Mouse (Mus musculus): ENCODE data around the gene Fzd4. TPM values are rescaled to one million over a fixed set of nuclear protein-coding genes. Genes with fewer than 3 reads are reported as not detected.
A peak's percentile ranks its signal among the peaks of the same experiment; 100 is the strongest.

The Fzd4 gene
- polyA plus RNA-seq, 1 experiment from 2014 or later: 8.5 TPM

DNA sequence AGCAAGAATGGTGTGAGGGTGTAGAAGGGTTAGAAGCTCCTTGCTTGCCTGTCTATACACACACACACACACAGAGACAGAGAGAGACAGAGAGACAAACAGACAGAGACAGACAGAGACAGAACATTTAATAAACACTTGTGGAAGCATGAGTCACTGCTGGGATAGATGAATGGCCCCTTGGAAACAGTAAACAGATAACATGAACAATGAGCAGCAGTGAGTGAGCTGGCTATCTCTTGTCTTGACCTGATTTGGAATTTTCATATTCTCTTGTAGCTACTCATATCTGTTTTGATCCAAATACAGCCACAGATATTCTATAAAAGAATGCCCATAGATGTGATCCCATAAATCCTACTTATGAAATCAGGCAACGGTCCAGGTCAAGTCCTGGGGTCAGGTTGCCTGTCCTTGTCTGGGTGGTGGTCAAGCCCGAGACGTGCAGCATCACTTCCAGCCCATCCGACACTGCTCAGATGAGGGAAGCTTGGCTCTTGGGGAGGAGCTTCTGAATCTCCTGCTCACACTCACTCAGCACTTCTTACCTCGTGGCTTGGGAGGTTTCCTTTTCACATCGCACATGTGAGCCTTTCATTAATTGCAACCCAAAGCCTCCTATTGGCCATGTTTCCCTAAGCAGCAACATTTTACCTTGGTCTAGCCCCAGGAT, 32.4 kb upstream of the Fzd4 start:
- 39% methylated on average over 6 of the region's 6 CpGs for WGBS

GRCm38 (mm10) chr7:89380935-89381705, 23.0 kb upstream of the Fzd4 start:
- no peak overlapping the region for H3K4me3 ChIP-seq (ENCODE audit: low read length)
- H3K4me1 ChIP-seq (ENCODE audit: control insufficient read depth, insufficient read depth, low read length): peaks cover 3% of the 10 kb centered on the region
- 46% methylated on average over 7 of the region's 7 CpGs for WGBS
- H3K36me3 ChIP-seq (ENCODE audit: control insufficient read depth, insufficient read depth): no peaks in the 10 kb centered on the region
- ATAC-seq (replicated peaks; ENCODE audit: extremely low read depth, insufficient read depth, low FRiP score): no peak
- H3K27ac ChIP-seq (ENCODE audit: low read length): peak overlapping the region; percentile 36
- H3K9ac ChIP-seq (ENCODE audit: low read length): no peak overlapping the region
- no peaks in the 10 kb centered on the region for H3K27me3 ChIP-seq (ENCODE audit: control insufficient read depth, insufficient read depth, low read length)
- H3K4me2 ChIP-seq (ENCODE audit: low read depth, low read length): no peak overlapping the region
- H3K9me3 ChIP-seq (replicated peaks; ENCODE audit: control insufficient read depth, low read length): no peaks in the 10 kb centered on the region

More for the DNA sequence above, 32.4 kb upstream of the Fzd4 start:
- no peaks in the 10 kb centered on the region for H3K27me3 ChIP-seq (ENCODE audit: control insufficient read depth, insufficient read depth, low read length)
- H3K4me3 ChIP-seq (ENCODE audit: low read length): no peak overlapping the region
- no peak overlapping the region for H3K9ac ChIP-seq (ENCODE audit: low read length)
- H3K9me3 ChIP-seq (replicated peaks; ENCODE audit: control insufficient read depth, low read length): no peaks in the 10 kb centered on the region
- H3K36me3 ChIP-seq (ENCODE audit: control insufficient read depth, insufficient read depth): no peaks in the 10 kb centered on the region
- peaks cover 20% of the 10 kb centered on the region for H3K4me1 ChIP-seq (ENCODE audit: control insufficient read depth, insufficient read depth, low read length)
- H3K4me2 ChIP-seq (ENCODE audit: low read depth, low read length): no peak overlapping the region
- ATAC-seq (replicated peaks; ENCODE audit: extremely low read depth, insufficient read depth, low FRiP score): no peak
- H3K27ac ChIP-seq (ENCODE audit: low read length): no peak overlapping the region

- Histone ChIP-seq H3K27ac (ENCODE audit: low read length) (no peak overlapping the region), H3K9me3 (replicated peaks; ENCODE audit: control insufficient read depth, low read length) (no peaks in the 10 kb centered on the region), H3K27me3 (ENCODE audit: control insufficient read depth, insufficient read depth, low read length) (no peaks in the 10 kb centered on the region), H3K4me1 (ENCODE audit: control insufficient read depth, insufficient read depth, low read length) (peaks cover 12% of the 10 kb centered on the region), H3K36me3 (ENCODE audit: control insufficient read depth, insufficient read depth) (no peaks in the 10 kb centered on the region), H3K9ac (ENCODE audit: low read length) (no peak overlapping the region), H3K4me2 (ENCODE audit: low read depth, low read length) (no peak overlapping the region), H3K4me3 (ENCODE audit: low read length) (no peak overlapping the region)
- WGBS: 91% methylated on average over 3 of the region's 3 CpGs
- no peak for ATAC-seq (replicated peaks; ENCODE audit: extremely low read depth, insufficient read depth, low FRiP score)
These were observed 21.3 kb upstream of the Fzd4 start for GRCm38 (mm10) chr7:89382892-89383291.

DNA sequence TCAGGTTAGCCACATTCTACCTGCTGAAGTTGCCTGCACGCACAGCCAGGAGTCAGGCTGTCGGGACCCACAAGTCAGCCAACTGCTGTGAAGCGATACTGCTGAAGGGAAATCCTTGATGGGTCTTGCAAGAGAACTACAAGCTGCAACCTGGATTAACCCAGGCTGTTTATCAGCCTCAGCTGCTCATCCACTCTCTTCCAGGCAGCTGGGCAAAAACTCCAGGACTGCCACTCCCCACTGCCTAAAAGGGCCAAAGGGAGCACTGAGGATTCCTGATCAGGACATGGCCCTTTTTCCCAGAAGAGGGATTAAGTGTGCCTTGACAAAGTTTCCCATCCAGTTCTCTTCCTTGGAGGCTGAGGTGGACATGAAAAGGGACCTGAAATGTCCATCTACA, 15.2 kb upstream of the Fzd4 start:
- Histone ChIP-seq H3K27me3 (ENCODE audit: control insufficient read depth, insufficient read depth, low read length) (no peaks in the 10 kb centered on the region), H3K36me3 (ENCODE audit: control insufficient read depth, insufficient read depth) (no peaks in the 10 kb centered on the region), H3K9ac (ENCODE audit: low read length) (no peak overlapping the region), H3K4me1 (ENCODE audit: control insufficient read depth, insufficient read depth, low read length) (peaks cover 14% of the 10 kb centered on the region), H3K9me3 (replicated peaks; ENCODE audit: control insufficient read depth, low read length) (no peaks in the 10 kb centered on the region), H3K4me3 (ENCODE audit: low read length) (no peak overlapping the region), H3K4me2 (ENCODE audit: low read depth, low read length) (no peak overlapping the region), H3K27ac (ENCODE audit: low read length) (no peak overlapping the region)
- WGBS: 70% methylated on average over 3 of the region's 3 CpGs
- no peak for ATAC-seq (replicated peaks; ENCODE audit: extremely low read depth, insufficient read depth, low FRiP score)

GRCm38 (mm10) chr7:89390660-89391059, 13.5 kb upstream of the Fzd4 start:
- WGBS: 60% methylated on average over 2 of the region's 2 CpGs
- Histone ChIP-seq H3K4me1 (ENCODE audit: control insufficient read depth, insufficient read depth, low read length) (peaks cover 14% of the 10 kb centered on the region), H3K9ac (ENCODE audit: low read length) (no peak overlapping the region), H3K4me3 (ENCODE audit: low read length) (no peak overlapping the region), H3K9me3 (replicated peaks; ENCODE audit: control insufficient read depth, low read length) (peaks cover 3% of the 10 kb centered on the region), H3K4me2 (ENCODE audit: low read depth, low read length) (no peak overlapping the region), H3K27me3 (ENCODE audit: control insufficient read depth, insufficient read depth, low read length) (no peaks in the 10 kb centered on the region), H3K27ac (ENCODE audit: low read length) (no peak overlapping the region), H3K36me3 (ENCODE audit: control insufficient read depth, insufficient read depth) (no peaks in the 10 kb centered on the region)
- ATAC-seq (replicated peaks; ENCODE audit: extremely low read depth, insufficient read depth, low FRiP score): no peak

DNA sequence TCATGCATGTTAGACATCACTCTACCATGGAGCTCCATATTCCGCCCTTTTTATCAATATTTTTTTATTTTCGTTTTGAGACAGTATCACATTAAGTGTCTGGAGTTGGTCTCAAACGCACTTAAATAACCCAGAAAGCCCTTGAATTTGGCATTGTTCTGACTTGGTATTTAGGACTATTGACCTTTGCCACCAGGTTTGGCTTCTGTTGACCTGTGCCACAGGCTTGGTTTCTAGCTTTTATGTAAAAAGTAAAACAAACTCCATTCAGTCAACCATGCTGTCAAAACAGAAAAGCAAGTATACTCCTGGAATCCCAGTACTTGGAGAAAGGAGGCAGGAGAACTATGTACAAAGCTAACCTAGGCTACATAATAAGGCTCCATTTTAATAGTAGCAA, 12.9 kb upstream of the Fzd4 start:
- 90% methylated on average over 3 of the region's 3 CpGs for WGBS
- H3K9me3 ChIP-seq (replicated peaks; ENCODE audit: control insufficient read depth, low read length): peaks cover 3% of the 10 kb centered on the region
- H3K9ac ChIP-seq (ENCODE audit: low read length): no peak overlapping the region
- H3K27me3 ChIP-seq (ENCODE audit: control insufficient read depth, insufficient read depth, low read length): no peaks in the 10 kb centered on the region
- H3K27ac ChIP-seq (ENCODE audit: low read length): no peak overlapping the region
- H3K36me3 ChIP-seq (ENCODE audit: control insufficient read depth, insufficient read depth): no peaks in the 10 kb centered on the region
- peaks cover 9% of the 10 kb centered on the region for H3K4me1 ChIP-seq (ENCODE audit: control insufficient read depth, insufficient read depth, low read length)
- H3K4me3 ChIP-seq (ENCODE audit: low read length): no peak overlapping the region
- no peak overlapping the region for H3K4me2 ChIP-seq (ENCODE audit: low read depth, low read length)
- no peak for ATAC-seq (replicated peaks; ENCODE audit: extremely low read depth, insufficient read depth, low FRiP score)

DNA sequence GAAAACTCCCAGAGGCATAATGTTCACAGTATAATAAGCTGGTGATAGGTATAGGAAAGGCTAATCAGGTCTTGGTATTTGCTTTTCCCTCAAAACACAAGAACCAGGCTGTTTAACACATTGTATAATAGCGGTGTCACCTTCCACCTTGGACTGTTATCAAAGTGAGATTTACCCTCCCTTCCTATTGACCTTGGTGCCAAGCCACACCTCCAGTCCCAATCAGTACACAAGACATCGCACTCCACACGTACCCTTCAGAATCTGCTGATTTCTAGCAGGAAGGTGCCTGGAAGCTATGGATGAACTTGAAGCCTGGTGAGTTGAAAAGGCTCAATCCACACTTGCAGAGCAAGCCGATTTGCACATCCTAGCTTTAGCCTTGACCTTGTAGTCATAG, 12.3 kb upstream of the Fzd4 start:
- 48% methylated on average over 4 of the region's 4 CpGs for WGBS
- Histone ChIP-seq H3K4me1 (ENCODE audit: control insufficient read depth, insufficient read depth, low read length) (peaks cover 4% of the 10 kb centered on the region), H3K4me3 (ENCODE audit: low read length) (no peak overlapping the region), H3K27ac (ENCODE audit: low read length) (no peak overlapping the region), H3K9ac (ENCODE audit: low read length) (no peak overlapping the region), H3K4me2 (ENCODE audit: low read depth, low read length) (no peak overlapping the region), H3K27me3 (ENCODE audit: control insufficient read depth, insufficient read depth, low read length) (no peaks in the 10 kb centered on the region), H3K9me3 (replicated peaks; ENCODE audit: control insufficient read depth, low read length) (peaks cover 3% of the 10 kb centered on the region), H3K36me3 (ENCODE audit: control insufficient read depth, insufficient read depth) (no peaks in the 10 kb centered on the region)
- no peak for ATAC-seq (replicated peaks; ENCODE audit: extremely low read depth, insufficient read depth, low FRiP score)

DNA sequence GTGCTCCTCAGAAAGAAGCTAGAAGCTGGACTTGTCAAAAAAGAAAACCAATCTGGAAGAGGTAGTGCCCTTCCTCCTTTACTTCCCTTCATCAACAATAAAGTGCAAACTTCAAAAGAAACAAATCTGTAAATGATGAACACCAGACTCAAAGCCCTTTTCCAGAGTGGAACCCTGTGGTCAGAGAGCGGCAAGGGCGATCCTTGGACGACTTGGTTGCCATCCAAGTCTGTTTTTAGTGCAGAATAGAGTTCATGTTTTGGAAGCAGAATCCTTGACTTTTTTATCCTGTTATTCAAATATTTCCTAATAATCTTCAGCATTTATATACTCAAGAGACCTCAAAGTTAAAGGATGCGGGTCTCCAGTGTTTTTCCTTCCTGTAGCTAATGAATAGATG, 11.8 kb upstream of the Fzd4 start:
- ATAC-seq (replicated peaks; ENCODE audit: extremely low read depth, insufficient read depth, low FRiP score): peak; percentile 45; the same call in 1 of the 2 replicates
- H3K36me3 ChIP-seq (ENCODE audit: control insufficient read depth, insufficient read depth): no peaks in the 10 kb centered on the region
- no peak overlapping the region for H3K9ac ChIP-seq (ENCODE audit: low read length)
- H3K4me3 ChIP-seq (ENCODE audit: low read length): no peak overlapping the region
- H3K4me1 ChIP-seq (ENCODE audit: control insufficient read depth, insufficient read depth, low read length): peaks cover 3% of the 10 kb centered on the region
- H3K4me2 ChIP-seq (ENCODE audit: low read depth, low read length): no peak overlapping the region
- peaks cover 3% of the 10 kb centered on the region for H3K9me3 ChIP-seq (replicated peaks; ENCODE audit: control insufficient read depth, low read length)
- no peaks in the 10 kb centered on the region for H3K27me3 ChIP-seq (ENCODE audit: control insufficient read depth, insufficient read depth, low read length)
- H3K27ac ChIP-seq (ENCODE audit: low read length): no peak overlapping the region
- WGBS: 48% methylated on average over 4 of the region's 4 CpGs

DNA sequence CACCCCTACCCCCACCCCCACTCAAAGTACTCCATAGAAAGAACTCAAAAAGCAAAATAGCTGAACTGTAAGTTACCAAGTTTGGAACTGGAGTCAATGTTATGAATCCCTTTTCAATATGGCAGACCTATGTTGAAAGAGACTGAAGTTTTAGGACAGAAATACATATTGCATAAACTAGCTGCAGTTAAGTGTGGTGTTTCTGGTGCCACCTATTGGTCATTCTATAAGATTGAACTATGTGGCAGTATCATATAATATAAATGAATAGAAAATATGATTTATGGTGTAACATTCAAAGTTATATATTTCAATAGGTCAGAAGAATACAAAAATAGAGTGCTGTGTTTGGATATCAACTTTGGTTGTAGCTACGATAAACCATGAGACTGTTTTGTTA, 11.3 kb upstream of the Fzd4 start:
- H3K4me2 ChIP-seq (ENCODE audit: low read depth, low read length): no peak overlapping the region
- no peak overlapping the region for H3K27ac ChIP-seq (ENCODE audit: low read length)
- no peak for ATAC-seq (replicated peaks; ENCODE audit: extremely low read depth, insufficient read depth, low FRiP score)
- H3K9ac ChIP-seq (ENCODE audit: low read length): no peak overlapping the region
- H3K27me3 ChIP-seq (ENCODE audit: control insufficient read depth, insufficient read depth, low read length): no peaks in the 10 kb centered on the region
- peaks cover 3% of the 10 kb centered on the region for H3K9me3 ChIP-seq (replicated peaks; ENCODE audit: control insufficient read depth, low read length)
- no peak overlapping the region for H3K4me3 ChIP-seq (ENCODE audit: low read length)
- no peaks in the 10 kb centered on the region for H3K36me3 ChIP-seq (ENCODE audit: control insufficient read depth, insufficient read depth)
- peaks cover 3% of the 10 kb centered on the region for H3K4me1 ChIP-seq (ENCODE audit: control insufficient read depth, insufficient read depth, low read length)
- WGBS: 96% methylated on average over 1 of the region's 1 CpGs
